Mouse (Mus musculus) forebrain, embryonic 15.5 days (tissue): ENCODE results near the gene Higd1b. TPM values are rescaled to one million over a fixed set of nuclear protein-coding genes. Genes with fewer than 3 reads are reported as not detected.
A peak's percentile ranks its signal among the peaks of the same experiment; 100 is the strongest.

ENCODE experiments used
- ATAC-seq: fragments of 200-750 bp; cut with Nextera tagmentation; replicated peaks from 2 replicates; pipeline ENCODE4 v1.8.0; 2017; ENCODE audit warnings: mild to moderate bottlenecking, moderate TSS enrichment, moderate library complexity
- H3K27ac ChIP-seq: fragments of 300-500 bp; sonication (generic); replicated peaks from 2 replicates; pipeline ENCODE4 v1.5.1; 2015; ENCODE audit warnings: mild to moderate bottlenecking, inconsistent platforms
- H3K27me3 ChIP-seq: fragments of 300-500 bp; sonication (generic); 2 replicates; pipeline ENCODE4 v1.6.1; 2015; ENCODE audit warnings: inconsistent platforms
- H3K36me3 ChIP-seq: fragments of 300-500 bp; sonication (generic); 2 replicates; pipeline ENCODE4 v1.6.1; 2015; ENCODE audit warnings: mild to moderate bottlenecking, inconsistent platforms
- H3K4me1 ChIP-seq: fragments of 300-500 bp; sonication (generic); 2 replicates; pipeline ENCODE4 v1.6.1; 2015; ENCODE audit warnings: inconsistent platforms
- H3K4me2 ChIP-seq: fragments of 300-500 bp; sonication (generic); replicated peaks from 2 replicates; pipeline ENCODE4 v1.6.1; 2015; ENCODE audit warnings: mild to moderate bottlenecking, inconsistent platforms
- H3K4me3 ChIP-seq: fragments of 300-500 bp; sonication (generic); 2 replicates; pipeline ENCODE4 v1.5.1; 2015; ENCODE audit warnings: mild to moderate bottlenecking, inconsistent platforms
- H3K9ac ChIP-seq: fragments of 300-500 bp; sonication (generic); replicated peaks from 2 replicates; pipeline ENCODE4 v1.6.1; 2015; ENCODE audit warnings: mild to moderate bottlenecking, inconsistent platforms
- H3K9me3 ChIP-seq: fragments of 300-500 bp; sonication (generic); 2 replicates; pipeline ENCODE4 v1.6.1; 2016; ENCODE audit warnings: inconsistent platforms
- WGBS: fragments of 180-500 bp; shearing (Covaris S2); methylation state at CpG from one replicate; pipeline ENCODE4 v1.1.7; 2015; ENCODE audit warnings: mixed read lengths; 5-methylcytosine and 5-hydroxymethylcytosine counted together
- polyA plus RNA-seq: library from polyadenylated mRNA; unstranded; fragments of >200 nt; fragmentation: Nextera tagmentation; extraction: Ambion mirVana; gene quantifications from 2 replicates; pipeline ENCODE4 v1.2.1, GENCODE M21; 2015

Higd1b gene
- polyA plus RNA-seq, 1 experiment from 2014 or later: 13.0 TPM

GRCm38 (mm10) chr11:102819783-102820385, 15.8 kb upstream of the Higd1b start:
- Histone ChIP-seq H3K4me3 (peak overlapping the region; percentile 83), H3K9me3 (no peaks in the 10 kb centered on the region), H3K4me1 (peaks cover 27% of the 10 kb centered on the region), H3K36me3 (no peaks in the 10 kb centered on the region), H3K27me3 (peaks cover 6% of the 10 kb centered on the region; the same call in 1 of the 2 replicates), H3K4me2 (peak overlapping the region; percentile 93), H3K9ac (peak overlapping the region; percentile 76; the same call in 1 of the 2 replicates), H3K27ac (peak overlapping the region; percentile 92; the same call in 1 of the 2 replicates)
- 3% methylated on average over 14 of the region's 14 CpGs for WGBS
- no peak for ATAC-seq

- H3K27ac ChIP-seq: no peak overlapping the region
- no peak overlapping the region for H3K9ac ChIP-seq
- H3K9me3 ChIP-seq: no peaks in the 10 kb centered on the region
- peaks cover 26% of the 10 kb centered on the region for H3K4me1 ChIP-seq
- no peak for ATAC-seq
- H3K4me3 ChIP-seq: no peak overlapping the region
- WGBS: 13% methylated on average over 3 of the region's 3 CpGs
- no peak overlapping the region for H3K4me2 ChIP-seq
- H3K36me3 ChIP-seq: no peaks in the 10 kb centered on the region
- peaks cover 6% of the 10 kb centered on the region; the same call in 1 of the 2 replicates for H3K27me3 ChIP-seq
These were observed 15.2 kb upstream of the Higd1b start for GRCm38 (mm10) chr11:102820432-102820831.

GRCm38 (mm10) chr11:102821231-102821630, 14.4 kb upstream of the Higd1b start:
- Histone ChIP-seq H3K27ac (no peak overlapping the region), H3K9ac (no peak overlapping the region), H3K4me1 (peaks cover 20% of the 10 kb centered on the region), H3K4me3 (no peak overlapping the region), H3K36me3 (no peaks in the 10 kb centered on the region), H3K4me2 (no peak overlapping the region), H3K27me3 (peaks cover 6% of the 10 kb centered on the region; the same call in 1 of the 2 replicates), H3K9me3 (no peaks in the 10 kb centered on the region)
- no peak for ATAC-seq
- WGBS: 60% methylated on average over 6 of the region's 6 CpGs

GRCm38 (mm10) chr11:102826476-102826875, 9.2 kb upstream of the Higd1b start:
- Histone ChIP-seq H3K36me3 (no peaks in the 10 kb centered on the region), H3K27ac (no peak overlapping the region), H3K4me2 (no peak overlapping the region), H3K4me3 (no peak overlapping the region), H3K27me3 (no peaks in the 10 kb centered on the region), H3K9me3 (no peaks in the 10 kb centered on the region), H3K9ac (no peak overlapping the region), H3K4me1 (no peaks in the 10 kb centered on the region)
- 77% methylated on average over 2 of the region's 2 CpGs for WGBS
- ATAC-seq: no peak

GRCm38 (mm10) chr11:102827097-102827496, 8.6 kb upstream of the Higd1b start:
- Histone ChIP-seq H3K4me3 (no peak overlapping the region), H3K4me2 (no peak overlapping the region), H3K27ac (no peak overlapping the region), H3K27me3 (no peaks in the 10 kb centered on the region), H3K36me3 (no peaks in the 10 kb centered on the region), H3K4me1 (no peaks in the 10 kb centered on the region), H3K9ac (no peak overlapping the region), H3K9me3 (no peaks in the 10 kb centered on the region)
- ATAC-seq: no peak
- WGBS: 50% methylated on average over 4 of the region's 4 CpGs

- Histone ChIP-seq H3K4me3 (no peak overlapping the region), H3K27ac (no peak overlapping the region), H3K9ac (no peak overlapping the region), H3K9me3 (no peaks in the 10 kb centered on the region), H3K27me3 (no peaks in the 10 kb centered on the region), H3K36me3 (no peaks in the 10 kb centered on the region), H3K4me1 (no peaks in the 10 kb centered on the region), H3K4me2 (no peak overlapping the region)
- ATAC-seq: no peak
- WGBS: 84% methylated on average over 4 of the region's 4 CpGs
These were observed 5.4 kb upstream of the Higd1b start for GRCm38 (mm10) chr11:102830276-102830675.

- Histone ChIP-seq H3K9me3 (no peaks in the 10 kb centered on the region), H3K4me1 (no peaks in the 10 kb centered on the region), H3K36me3 (peaks cover 13% of the 10 kb centered on the region), H3K27me3 (no peaks in the 10 kb centered on the region), H3K27ac (no peak overlapping the region), H3K4me3 (no peak overlapping the region), H3K4me2 (no peak overlapping the region), H3K9ac (no peak overlapping the region)
- ATAC-seq: no peak
- WGBS: 70% methylated on average over 18 of the region's 18 CpGs
These were observed 2.9 kb upstream of the Higd1b start for GRCm38 (mm10) chr11:102832700-102833297.

- Histone ChIP-seq H3K9me3 (no peaks in the 10 kb centered on the region), H3K4me1 (no peaks in the 10 kb centered on the region), H3K36me3 (peaks cover 27% of the 10 kb centered on the region), H3K4me2 (no peak overlapping the region), H3K9ac (no peak overlapping the region), H3K27me3 (no peaks in the 10 kb centered on the region), H3K4me3 (no peak overlapping the region), H3K27ac (no peak overlapping the region)
- ATAC-seq: no peak
- WGBS: 86% methylated on average over 10 of the region's 10 CpGs
These were observed 1.4 kb upstream of the Higd1b start for GRCm38 (mm10) chr11:102834219-102834618.

- H3K9ac ChIP-seq: no peak overlapping the region
- H3K9me3 ChIP-seq: no peaks in the 10 kb centered on the region
- H3K27ac ChIP-seq: no peak overlapping the region
- no peak overlapping the region for H3K4me2 ChIP-seq
- no peak overlapping the region for H3K4me3 ChIP-seq
- ATAC-seq: no peak
- H3K27me3 ChIP-seq: no peaks in the 10 kb centered on the region
- WGBS: 89% methylated on average over 9 of the region's 9 CpGs
- H3K4me1 ChIP-seq: no peaks in the 10 kb centered on the region
- peaks cover 45% of the 10 kb centered on the region for H3K36me3 ChIP-seq
These were observed 497 bp downstream of the Higd1b start for GRCm38 (mm10) chr11:102836146-102836545.

GRCm38 (mm10) chr11:102837385-102837784, 1.7 kb downstream of the Higd1b start:
- no peak overlapping the region for H3K9ac ChIP-seq
- peaks cover 57% of the 10 kb centered on the region for H3K36me3 ChIP-seq
- H3K9me3 ChIP-seq: no peaks in the 10 kb centered on the region
- H3K4me1 ChIP-seq: no peaks in the 10 kb centered on the region
- no peak for ATAC-seq
- H3K27ac ChIP-seq: no peak overlapping the region
- H3K4me3 ChIP-seq: no peak overlapping the region
- 90% methylated on average over 1 of the region's 1 CpGs for WGBS
- H3K4me2 ChIP-seq: no peak overlapping the region
- no peaks in the 10 kb centered on the region for H3K27me3 ChIP-seq

GRCm38 (mm10) chr11:102838126-102838525, 2.5 kb downstream of the Higd1b start:
- H3K27me3 ChIP-seq: no peaks in the 10 kb centered on the region
- no peak overlapping the region for H3K4me3 ChIP-seq
- no peak overlapping the region for H3K9ac ChIP-seq
- no peak overlapping the region for H3K4me2 ChIP-seq
- H3K9me3 ChIP-seq: no peaks in the 10 kb centered on the region
- 85% methylated on average over 2 of the region's 2 CpGs for WGBS
- ATAC-seq: no peak
- peaks cover 65% of the 10 kb centered on the region for H3K36me3 ChIP-seq
- no peak overlapping the region for H3K27ac ChIP-seq
- no peaks in the 10 kb centered on the region for H3K4me1 ChIP-seq

- peaks cover 70% of the 10 kb centered on the region for H3K36me3 ChIP-seq
- no peaks in the 10 kb centered on the region for H3K4me1 ChIP-seq
- H3K9me3 ChIP-seq: no peaks in the 10 kb centered on the region
- no peak overlapping the region for H3K27ac ChIP-seq
- H3K4me3 ChIP-seq: no peak overlapping the region
- WGBS: 90% methylated on average over 9 of the region's 9 CpGs
- ATAC-seq: no peak
- no peaks in the 10 kb centered on the region for H3K27me3 ChIP-seq
- H3K9ac ChIP-seq: no peak overlapping the region
- H3K4me2 ChIP-seq: no peak overlapping the region
These were observed 3.0 kb downstream of the Higd1b start for GRCm38 (mm10) chr11:102838616-102839150.
